Mouse (Mus musculus) T-cell, adult 66 days (primary cell): ENCODE data around the gene Dohh. TPM values are rescaled to one million over a fixed set of nuclear protein-coding genes. Genes with fewer than 3 reads are reported as not detected.

Source experiments
- total RNA-seq, 2 experiments: library from RNA; stranded (reverse); gene quantifications; 3 replicates in 1 of 2; 4 replicates in 1 of 2; pipeline ENCODE4 v1.2.4; 2023

Dohh gene
- total RNA-seq, result 10 to 100 TPM; 38.0 to 44.2 TPM

DNA sequence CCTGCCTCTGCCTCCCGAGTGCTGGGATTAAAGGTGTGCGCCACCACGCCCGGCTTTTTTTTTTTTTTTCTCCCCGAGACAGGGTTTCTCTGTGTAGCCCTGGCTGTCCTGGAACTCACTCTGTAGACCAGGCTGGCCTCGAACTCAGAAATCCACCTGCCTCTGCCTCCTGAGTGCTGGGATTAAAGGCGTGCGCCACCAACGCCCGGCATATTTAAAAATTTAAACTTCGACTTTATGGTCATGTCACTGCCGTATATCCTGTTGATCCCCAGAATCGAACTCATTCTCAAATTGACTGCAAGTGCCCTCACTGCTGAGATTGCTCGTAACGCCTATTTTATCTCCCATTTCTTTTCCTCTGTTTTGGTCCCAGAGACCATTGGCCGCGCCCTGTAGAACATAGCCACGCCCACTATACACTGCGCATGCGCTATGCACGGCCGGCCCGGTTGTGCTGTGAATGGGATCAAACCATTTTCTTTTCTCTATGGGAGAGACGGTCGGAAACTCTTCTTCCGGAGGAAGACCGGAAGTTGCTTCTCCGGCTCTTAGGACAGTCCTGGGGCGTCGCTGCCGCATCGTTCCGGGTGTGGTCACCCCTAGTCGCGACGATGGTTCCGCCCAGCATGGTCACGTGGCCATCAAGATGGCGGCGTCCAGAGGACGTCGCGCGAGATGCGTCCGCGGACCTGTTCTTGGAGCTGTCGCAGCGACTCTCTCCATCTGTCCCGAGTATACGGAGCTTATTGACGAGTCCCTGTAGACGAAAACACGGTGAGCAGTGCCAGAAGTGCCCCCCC lies at the start of gene Dohh, which contains the start of gene Gm48551:
Gene Dohh (plus strand): TSS at position 627 of the 803 bp plus-strand sequence.
Gene Gm48551 (plus strand): TSS at position 665 of the 803 bp plus-strand sequence.

DNA sequence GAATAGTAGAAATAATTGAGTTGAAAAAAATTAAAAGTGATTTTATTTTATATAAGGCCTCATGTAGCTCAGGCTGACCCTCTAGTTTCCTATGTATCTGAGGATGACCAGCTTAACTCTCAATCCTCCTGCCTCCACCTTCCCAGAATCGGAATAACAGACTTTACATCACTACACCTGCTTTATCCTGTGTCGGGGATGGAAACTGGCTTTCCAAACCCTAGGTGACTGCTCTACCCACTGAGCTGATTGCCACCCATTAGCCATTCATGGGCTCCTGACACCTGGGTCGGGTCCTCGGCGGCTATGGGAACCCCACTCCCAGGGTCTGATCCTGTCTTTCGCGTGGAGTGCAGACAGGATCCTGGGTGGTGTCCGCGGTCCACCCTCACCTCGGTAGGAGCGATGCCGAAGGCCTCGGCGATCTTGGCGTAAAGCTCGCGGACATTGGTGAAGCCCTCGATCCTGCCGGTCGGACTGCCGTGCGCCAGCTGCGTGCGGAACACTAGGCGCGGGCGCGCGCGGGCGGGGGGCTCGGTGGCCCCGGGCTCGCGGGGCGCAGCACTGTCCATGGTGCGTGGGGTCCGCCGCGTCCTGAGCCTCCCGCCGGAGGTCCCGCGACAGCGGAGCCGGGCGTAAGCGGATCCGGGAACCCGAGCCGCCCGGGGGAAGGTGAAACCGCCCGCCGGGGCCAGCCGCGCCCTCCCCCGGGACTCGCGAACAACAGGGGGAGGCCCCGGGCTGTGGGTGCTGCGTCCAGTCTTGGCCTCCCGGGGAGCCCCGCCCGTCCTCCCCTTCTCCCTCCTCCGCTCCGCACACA lies 41.3 kb upstream of the Dohh start, which contains the start of gene Gipc3:
Gene Gipc3 (minus strand): TSS at position 581 of the 820 bp plus-strand sequence.

DNA sequence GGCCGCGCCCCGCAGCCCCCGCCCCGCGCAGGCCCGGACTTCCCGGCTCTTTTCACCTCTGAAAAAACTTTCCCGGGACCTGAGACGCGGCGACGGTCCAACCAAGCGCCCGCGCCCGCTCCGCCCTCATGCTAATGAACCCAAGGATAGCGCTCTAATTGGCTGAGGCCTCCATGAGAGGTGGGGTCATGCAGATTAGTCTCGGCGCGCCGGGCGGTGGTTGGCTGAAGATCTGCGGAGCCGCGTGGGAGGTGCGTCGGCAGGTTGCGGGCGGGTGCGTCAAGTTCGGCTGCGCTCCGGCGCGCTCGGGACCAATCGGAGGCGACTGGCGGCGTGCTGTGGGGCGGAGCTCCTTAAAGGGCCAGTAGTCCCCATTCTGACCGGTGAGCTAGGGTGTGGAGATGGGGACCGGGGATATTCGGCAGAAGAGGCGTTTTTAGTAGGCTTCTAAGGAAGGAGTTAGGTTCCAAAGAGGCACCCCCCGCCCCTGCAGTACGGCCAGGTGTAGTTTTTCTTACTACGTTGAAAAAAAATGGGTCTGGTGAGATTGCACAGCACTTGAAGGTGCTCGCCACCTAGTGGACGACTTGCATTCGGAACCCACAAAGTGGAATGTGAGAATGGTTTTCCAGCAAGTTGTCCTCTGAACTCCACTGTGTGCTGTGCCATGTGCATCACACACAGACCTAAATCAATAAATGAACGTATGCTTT lies 33.7 kb upstream of the Dohh start, which contains the start of gene Hmg20b:
Gene Hmg20b (minus strand): TSS at position 130 of the 713 bp plus-strand sequence.

DNA sequence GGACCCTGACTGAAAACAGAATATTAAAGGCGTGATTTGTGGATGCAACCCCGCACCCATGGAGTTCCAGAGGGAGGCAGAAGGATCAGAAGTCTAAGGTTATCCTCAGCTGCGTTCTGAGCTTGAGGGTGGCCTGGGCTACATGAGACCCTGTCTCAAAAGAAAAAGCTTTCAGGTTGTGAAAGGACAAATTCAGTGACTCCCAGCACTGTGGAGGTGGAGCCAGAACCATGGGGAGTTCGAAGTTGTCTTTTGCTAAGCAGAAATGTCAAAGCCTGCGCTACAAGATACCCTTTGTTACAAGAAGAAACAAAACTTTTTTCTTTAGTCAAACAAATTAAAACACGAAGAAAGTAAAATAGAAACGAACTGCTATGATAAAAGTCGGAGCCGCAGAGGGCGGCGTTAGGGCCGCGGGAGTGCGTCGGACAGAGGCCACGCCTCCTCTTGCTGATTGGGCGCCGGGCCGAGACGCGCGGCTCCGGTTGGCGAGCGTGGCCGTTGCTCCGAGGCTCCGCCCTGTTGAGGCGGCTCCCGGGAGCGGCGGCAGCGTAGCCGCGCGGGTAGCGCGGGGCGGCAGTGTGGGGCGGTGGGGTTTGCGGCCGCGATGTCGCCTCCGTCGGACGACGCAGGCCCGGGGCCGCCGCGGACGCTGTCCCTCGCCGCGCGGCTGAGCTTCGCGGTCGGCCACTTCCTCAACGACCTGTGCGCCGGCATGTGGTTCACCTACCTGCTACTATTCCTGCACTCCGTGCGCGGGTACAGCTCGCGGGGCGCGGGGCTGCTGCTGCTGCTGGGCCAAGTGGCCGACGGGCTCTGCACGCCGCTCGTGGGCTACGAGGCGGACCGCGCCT lies 27.0 kb upstream of the Dohh start, which contains the start of gene Mfsd12:
Gene Mfsd12 (plus strand): TSS at position 501 of the 854 bp plus-strand sequence.

DNA sequence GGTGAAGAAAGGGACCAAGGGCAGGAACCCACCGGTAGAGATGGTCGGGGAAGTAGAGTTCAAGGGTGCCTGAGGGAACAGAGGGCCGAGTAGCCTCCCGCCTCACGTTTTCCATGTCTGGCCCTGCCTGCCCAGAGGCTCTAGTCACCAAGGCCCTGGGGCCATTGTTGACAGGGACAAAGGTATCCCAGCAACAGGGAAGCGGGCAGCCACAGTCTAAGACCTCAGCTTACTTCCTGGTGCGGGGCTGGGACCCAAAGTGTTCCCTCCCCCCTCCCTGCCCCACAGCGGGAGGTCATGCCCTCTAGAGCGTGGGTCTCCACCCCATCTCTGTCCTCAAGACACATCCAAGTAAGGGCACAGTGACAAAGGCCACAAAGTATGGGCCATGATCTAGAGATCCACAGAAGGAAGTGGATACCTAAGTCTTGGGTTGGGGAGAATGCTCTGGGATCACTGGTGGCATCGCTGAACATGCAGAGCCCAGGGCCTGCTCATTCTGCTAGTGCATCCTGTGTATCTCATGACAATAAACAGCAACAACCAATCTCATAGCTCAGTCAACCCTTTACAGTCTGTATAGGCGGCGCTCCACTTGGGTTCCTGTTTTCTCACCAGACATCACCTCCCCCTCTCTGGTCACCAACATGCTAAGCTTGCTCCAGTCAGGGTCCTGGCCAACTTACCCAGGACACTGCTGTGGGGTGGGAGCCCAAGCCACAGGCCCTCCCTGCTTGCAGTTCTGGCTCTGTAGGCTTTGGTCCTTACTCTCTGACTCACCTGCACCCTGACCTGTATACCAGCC lies 18.4 kb upstream of the Dohh start, which contains the start of gene 4930404N11Rik:
Gene 4930404N11Rik (minus strand): TSS at position 145 of the 805 bp plus-strand sequence.

DNA sequence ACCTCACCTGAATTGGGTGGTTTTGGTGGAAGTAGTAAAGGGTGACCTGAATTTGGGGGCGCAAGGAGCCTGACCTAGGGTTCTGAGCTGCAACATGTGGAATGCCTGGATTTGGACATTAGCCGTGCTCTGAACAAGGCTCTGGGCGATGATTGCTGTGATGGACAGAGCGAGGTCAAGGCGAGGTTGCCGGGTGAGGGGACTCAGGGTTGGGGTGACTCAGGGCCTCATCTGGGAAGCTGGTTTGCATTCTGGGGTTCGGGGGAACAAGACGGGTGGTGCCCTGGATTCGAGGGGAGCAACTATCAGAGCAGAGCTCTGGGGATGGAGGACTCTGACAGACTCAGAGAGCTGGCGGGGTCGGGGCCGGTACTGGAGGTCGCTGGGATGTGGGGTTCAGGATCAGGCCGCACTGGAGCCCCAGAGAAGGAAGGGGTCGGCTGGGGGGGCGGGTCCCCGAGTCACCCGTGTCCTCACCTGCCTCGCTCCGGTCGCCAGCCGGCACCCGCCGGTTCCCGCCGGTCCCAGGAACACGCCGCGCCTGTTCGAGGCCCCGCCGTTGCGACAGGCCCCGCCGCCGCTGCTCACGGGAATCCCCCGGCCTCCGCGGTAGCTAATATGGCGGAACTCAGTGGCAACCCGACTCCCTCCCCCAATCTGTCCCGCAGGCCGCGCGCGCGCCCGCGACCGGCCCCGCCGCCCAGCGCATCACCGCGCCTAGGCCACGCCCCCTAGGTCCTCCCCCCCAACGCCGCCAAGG lies 6.3 kb upstream of the Dohh start, which contains the start of gene Fzr1:
Gene Fzr1 (minus strand): TSS at position 724 of the 760 bp plus-strand sequence.

DNA sequence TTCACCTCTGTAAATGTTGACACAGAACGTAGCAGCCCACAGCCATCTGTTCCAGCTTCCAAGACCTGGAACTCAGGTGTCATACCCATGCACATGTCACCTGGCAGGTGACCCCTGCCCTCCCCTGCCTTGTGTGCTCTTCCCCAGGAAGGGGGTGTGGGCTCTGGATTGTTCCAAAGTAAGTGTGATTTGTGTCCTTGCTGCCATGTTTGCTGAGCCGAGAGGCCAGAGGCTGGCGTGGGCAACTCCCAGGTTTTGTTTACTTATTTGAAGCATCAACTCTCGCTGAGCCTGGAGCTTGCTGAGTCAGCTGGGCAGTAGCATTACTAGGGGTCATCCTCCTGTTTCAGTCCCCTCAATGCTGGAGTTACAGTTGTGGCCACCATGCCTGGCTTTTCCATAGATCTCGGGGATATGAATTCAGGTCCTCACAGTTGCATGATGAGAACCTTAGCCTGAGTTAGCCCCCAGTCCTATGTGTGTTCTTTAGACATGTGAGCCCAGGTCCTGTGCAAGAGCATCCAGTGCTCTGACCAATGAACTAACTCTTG lies 4.4 kb downstream of the Dohh start, which contains the start of gene Gm48552:
Gene Gm48552 (plus strand): TSS at position 501 of the 551 bp plus-strand sequence.

DNA sequence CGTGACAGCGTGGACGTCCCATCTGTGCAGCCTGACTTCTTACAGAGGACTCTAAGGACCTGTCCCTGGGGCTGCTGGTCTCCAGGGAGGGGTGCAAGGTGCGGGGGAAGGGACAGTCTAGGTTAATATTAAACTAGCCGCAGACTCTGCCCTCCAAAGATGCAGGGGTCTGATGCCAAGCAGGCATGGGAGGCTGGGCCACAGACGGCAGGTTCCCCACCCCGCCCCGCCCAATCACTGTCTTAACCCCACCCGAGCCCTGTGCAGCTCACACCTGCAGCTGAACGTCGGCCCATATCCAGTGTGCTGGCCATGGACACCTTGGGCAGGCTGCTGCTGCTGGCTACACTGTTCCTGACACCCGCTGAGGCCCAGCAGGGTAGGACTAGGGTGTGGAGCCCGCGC lies 8.6 kb downstream of the Dohh start, which contains the start of gene Smim24:
Gene Smim24 (plus strand): TSS at position 271 of the 405 bp plus-strand sequence.

Other genes with a start within 250 kb of the Dohh start
- gene Zbtb7a, start 249.2 kb upstream of the Dohh start, total RNA-seq, result 10 to 100 TPM; 75.0 to 78.0 TPM
- gene Pias4, start 216.5 kb upstream of the Dohh start, total RNA-seq, result 10 to 100 TPM; 37.2 to 43.2 TPM
- gene Eef2, start 207.8 kb upstream of the Dohh start, total RNA-seq, result 1,000 to 10,000 TPM; 2,301 to 2,484 TPM
- gene Dapk3, start 201.4 kb upstream of the Dohh start, total RNA-seq, result 10 to 100 TPM; 62.4 to 62.6 TPM
- gene 4930442H23Rik, start 200.6 kb upstream of the Dohh start, total RNA-seq, result not detected
- gene Nmrk2, start 182.4 kb upstream of the Dohh start, total RNA-seq, result not detected
- gene Atcay, start 153.6 kb upstream of the Dohh start, total RNA-seq, result 1 to 10 TPM; 1.4 to 2.7 TPM
- 1 to 10 TPM; 5.2 to 5.5 TPM for gene Zfr2, start 151.3 kb upstream of the Dohh start, total RNA-seq
- 10 to 100 TPM; 16.0 to 20.8 TPM for gene Matk, start 131.5 kb upstream of the Dohh start, total RNA-seq
- gene Mrpl54, start 117.5 kb upstream of the Dohh start, total RNA-seq, result 10 to 100 TPM; 78.6 to 84.0 TPM
- 10 to 100 TPM; 28.8 to 36.2 TPM for gene Apba3, start 117.5 kb upstream of the Dohh start, total RNA-seq
- gene Tjp3, start 92.8 kb upstream of the Dohh start, total RNA-seq, result 1 to 10 TPM; 4.2 to 5.8 TPM
- 100 to 1,000 TPM; 104 to 118 TPM for gene Pip5k1c, start 91.5 kb upstream of the Dohh start, total RNA-seq
- gene Cactin, start 63.3 kb upstream of the Dohh start, total RNA-seq, result 10 to 100 TPM; 48.1 to 49.9 TPM
- gene Tbxa2r, start 55.7 kb upstream of the Dohh start, total RNA-seq, result 10 to 100 TPM; 30.0 to 30.7 TPM
- gene Gipc3, start 41.2 kb upstream of the Dohh start, total RNA-seq, result not detected
- 10 to 100 TPM; 33.7 to 41.3 TPM for gene Hmg20b, start 33.9 kb upstream of the Dohh start, total RNA-seq
- gene Mfsd12, start 26.9 kb upstream of the Dohh start, total RNA-seq, result 10 to 100 TPM in 1 of 2 experiments, 1 to 10 TPM in 1; 5.9 to 10.6 TPM
- gene 4930404N11Rik, start 18.6 kb upstream of the Dohh start, total RNA-seq, result 10 to 100 TPM in 1 of 2 experiments, 1 to 10 TPM in 1; 8.0 to 10.6 TPM
- 10 to 100 TPM; 32.5 to 38.5 TPM for gene Fzr1, start 5.9 kb upstream of the Dohh start, total RNA-seq
- 1 to 10 TPM; 3.3 to 5.8 TPM for gene Gm48551, start within 50 bp of the Dohh start, total RNA-seq
- gene Gm48552, start 4.6 kb downstream of the Dohh start, total RNA-seq, result 1 to 10 TPM; 6.1 to 6.4 TPM
- 1 to 10 TPM; 3.6 to 6.8 TPM for gene Smim24, start 8.6 kb downstream of the Dohh start, total RNA-seq
- gene Nfic, start 71.2 kb downstream of the Dohh start, total RNA-seq, result 10 to 100 TPM; 18.7 to 22.7 TPM
- gene Celf5, start 98.3 kb downstream of the Dohh start, total RNA-seq, result under 1 TPM in 1 of 2 experiments, not detected in 1; 0.44 TPM
- gene Ncln, start 112.0 kb downstream of the Dohh start, total RNA-seq, result 100 to 1,000 TPM; 203 to 223 TPM
- gene S1pr4, start 115.7 kb downstream of the Dohh start, total RNA-seq, result 100 to 1,000 TPM; 155 to 169 TPM
- 10 to 100 TPM; 12.5 to 23.0 TPM for gene Gna15, start 139.8 kb downstream of the Dohh start, total RNA-seq
- 10 to 100 TPM; 26.8 to 35.6 TPM for gene Gna11, start 160.8 kb downstream of the Dohh start, total RNA-seq
- 100 to 1,000 TPM; 555 to 631 TPM for gene Aes, start 175.1 kb downstream of the Dohh start, total RNA-seq
- 1 to 10 TPM; 5.1 to 5.2 TPM for gene Tle2, start 190.1 kb downstream of the Dohh start, total RNA-seq
- 1 to 10 TPM in 1 of 2 experiments, not detected in 1; 1.6 TPM for gene Tle6, start 216.6 kb downstream of the Dohh start, total RNA-seq
- 1 to 10 TPM; 3.2 to 3.6 TPM for gene BC025920, start 221.8 kb downstream of the Dohh start, total RNA-seq
- 10 to 100 TPM; 23.1 to 24.3 TPM for gene Sirt6, start 243.4 kb downstream of the Dohh start, total RNA-seq
- 1 to 10 TPM; 3.5 to 4.3 TPM for gene Ankrd24, start 244.1 kb downstream of the Dohh start, total RNA-seq